In the genomic region with DNA sequence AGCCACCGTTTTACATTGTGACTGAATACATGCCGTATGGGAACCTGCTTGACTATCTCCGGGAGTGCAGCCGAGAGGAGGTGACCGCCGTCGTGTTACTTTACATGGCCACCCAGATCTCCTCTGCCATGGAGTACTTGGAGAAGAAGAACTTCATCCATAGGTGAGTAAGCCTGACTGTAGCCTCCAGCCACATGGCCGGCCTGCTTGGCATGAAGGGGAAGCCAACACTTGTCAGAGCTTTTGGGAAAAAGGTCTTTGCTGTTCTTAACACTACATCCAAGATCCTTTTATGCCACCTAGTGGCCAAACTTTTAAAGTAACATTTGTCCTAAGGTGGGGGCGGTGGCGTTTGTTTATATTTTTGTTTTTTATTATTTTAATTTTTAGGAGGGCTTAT, we compare ENCODE assay signal across 8 mouse cellular contexts. TPM values are rescaled to one million over a fixed set of nuclear protein-coding genes. Genes with fewer than 3 reads are reported as not detected.
DNase-seq lines count a peak whose midpoint lies in the region; ATAC-seq and TF ChIP-seq lines count a peak whose summit lies in the region.

No protein-coding gene starts in this region.

- no peak overlapping the region for H3K4me2 ChIP-seq in intestine, embryonic 16.5 days (ENCODE audit: low read depth, low read length)
- H3K4me2 ChIP-seq in midbrain, embryonic 15.5 days = no peak overlapping the region

- no peaks in the 10 kb centered on the region for H3K9me3 ChIP-seq in ES-E14 (ENCODE audit: control insufficient read depth, insufficient read depth, low read depth, low read length)
- no peaks in the 10 kb centered on the region; the same call in 1 of the 2 replicates for H3K9me3 ChIP-seq in intestine, embryonic 16.5 days (ENCODE audit: control insufficient read depth, low read length)
- no peaks in the 10 kb centered on the region for H3K9me3 ChIP-seq in midbrain, embryonic 15.5 days

- no peaks in the 10 kb centered on the region for H3K27me3 ChIP-seq in intestine, embryonic 16.5 days (replicated peaks; ENCODE audit: control insufficient read depth, insufficient read depth, low read length)
- no peaks in the 10 kb centered on the region for H3K27me3 ChIP-seq in midbrain, embryonic 15.5 days (replicated peaks)

- H3K9ac ChIP-seq in ES-E14 (ENCODE audit: insufficient read depth, low read depth, low read length, poor library complexity, severe bottlenecking) = no peak overlapping the region
- H3K9ac ChIP-seq in intestine, embryonic 16.5 days (ENCODE audit: low read depth, low read length) = no peak overlapping the region
- no peak overlapping the region for H3K9ac ChIP-seq in midbrain, embryonic 15.5 days

- H3K4me1 ChIP-seq in ES-E14 (ENCODE audit: control insufficient read depth in 2 of 2, insufficient read depth in 2 of 2, low read length in 2 of 2, poor library complexity in 1 of 2) = no peaks in the 10 kb centered on the region
- H3K4me1 ChIP-seq in intestine, embryonic 16.5 days (ENCODE audit: control insufficient read depth, insufficient read depth, low read length) = no peaks in the 10 kb centered on the region
- no peaks in the 10 kb centered on the region for H3K4me1 ChIP-seq in midbrain, embryonic 15.5 days

- no peak overlapping the region for H3K27ac ChIP-seq in layer of hippocampus, adult 2 months
- H3K27ac ChIP-seq in ES-E14 (ENCODE audit: insufficient read depth, low read depth, low read length, poor library complexity, severe bottlenecking) = no peak overlapping the region
- no peak overlapping the region for H3K27ac ChIP-seq in intestine, embryonic 16.5 days (ENCODE audit: low read length)
- no peak overlapping the region for H3K27ac ChIP-seq in midbrain, embryonic 15.5 days

- peak; percentile 86 for TF ChIP-seq CTCF in layer of hippocampus, adult 2 months (conservative IDR thresholded peaks at IDR 0.05)

- DNase-seq in layer of hippocampus, adult 2 months (ENCODE audit: low spot score in 2 of 2) = peak; percentile 34 to 45
- no peak for DNase-seq in layer of hippocampus, adult 8-10 months (ENCODE audit: low spot score in 2 of 2)
- no peak for DNase-seq in ES-E14 (ENCODE audit: low read depth, low spot score)
- DNase-seq in cerebellum, postnatal 36 days = peak; percentile 44 to 49
- no peak for DNase-seq in layer of hippocampus, postnatal 36 days
- no peak for DNase-seq in urinary bladder, postnatal 14 days (ENCODE audit: low spot score)

- in situ Hi-C loops in ES-E14 (cut with MboI; ENCODE audit: low sequenced_read_pairs in 2 of 2, unreplicated experiment in 2 of 2) = no loop called here

- ATAC-seq in intestine, embryonic 16.5 days = peak; percentile 50; the same call in 1 of the 2 replicates
- peak; percentile 58; the same call in 1 of the 2 replicates for ATAC-seq in midbrain, embryonic 15.5 days (replicated peaks)

- no peak overlapping the region for H3K4me3 ChIP-seq in layer of hippocampus, adult 2 months
- H3K4me3 ChIP-seq in ES-E14 (ENCODE audit: insufficient read depth in 1 of 2, low read depth in 1 of 2, low read length in 2 of 2, poor library complexity in 1 of 2, severe bottlenecking in 1 of 2) = no peak overlapping the region
- no peak overlapping the region for H3K4me3 ChIP-seq in intestine, embryonic 16.5 days (ENCODE audit: low read length)
- H3K4me3 ChIP-seq in midbrain, embryonic 15.5 days = no peak overlapping the region

- WGBS in intestine, embryonic 16.5 days = 76% methylated on average over 10 of the region's 10 CpGs
- 83% methylated on average over 10 of the region's 10 CpGs for WGBS in midbrain, embryonic 15.5 days

- H3K36me3 ChIP-seq in ES-E14 (ENCODE audit: control insufficient read depth, insufficient read depth, low read length, poor library complexity, severe bottlenecking) = peaks cover 27% of the 10 kb centered on the region
- peaks cover 22% of the 10 kb centered on the region for H3K36me3 ChIP-seq in intestine, embryonic 16.5 days (ENCODE audit: control insufficient read depth, insufficient read depth, low read length)
- H3K36me3 ChIP-seq in midbrain, embryonic 15.5 days (replicated peaks) = peaks cover 24% of the 10 kb centered on the region

TF ChIP-seq in ES-E14, 5 proteins besides CTCF, POLR2A, EP300 and RAD21:
- no peak for TF ChIP-seq CHD2 (IDR thresholded peaks at IDR 0.05; ENCODE audit: low read depth, low read length)
- peak; percentile 36; the same call in 1 of the 2 replicates for TF ChIP-seq ZC3H11A (IDR thresholded peaks at IDR 0.05; ENCODE audit: borderline replicate concordance, low read depth, low read length)
- no peak for TF ChIP-seq HCFC1 (IDR thresholded peaks at IDR 0.05; ENCODE audit: borderline replicate concordance, insufficient read depth, low read length)

RNA-seq across cellular contexts. Expression of a gene that starts 41.1 kb away (rescaled TPM):
- 1 to 10 TPM; 7.1 to 8.2 TPM for total RNA-seq in layer of hippocampus, adult 2 months (2021)
- 10 to 100 TPM in 1 of 4 experiments, 1 to 10 TPM in 3; 8.2 to 11.9 (median 8.7) TPM for total RNA-seq in layer of hippocampus, adult 8-10 months (2022)
- 17.2 and 38.2 TPM in 2 replicates for total RNA-seq in ES-E14 (2012; rRNA removed)
- 6.8 and 7.0 TPM in 2 replicates for polyA plus RNA-seq in intestine, embryonic 16.5 days (2015; fragmentation: Nextera tagmentation; extraction: Ambion mirVana)
- 2.5 and 4.3 TPM in 2 replicates for polyA plus RNA-seq in midbrain, embryonic 15.5 days (2015; fragmentation: Nextera tagmentation; extraction: Ambion mirVana)
- total RNA-seq in layer of hippocampus, postnatal 36 days (2021) = 1 to 10 TPM; 5.9 to 7.1 TPM

Comparison
In these comparisons a context has a peak if more than half of its experiments do, and no peak if none do; other contexts are left out.
1. DNase-seq: peak in layer of hippocampus, adult 2 months (2 of 2) and cerebellum, postnatal 36 days (2 of 2); none in layer of hippocampus, adult 8-10 months (0 of 2), ES-E14 (single experiment), layer of hippocampus, postnatal 36 days (0 of 2) and urinary bladder, postnatal 14 days (single experiment).